Mouse (Mus musculus): ENCODE results near the gene Tomm40l.

GRCm38 (mm10) chr1:171193911-171194830 lies 28.1 kb downstream of the Tomm40l start:
- TF ChIP-seq CTCF (conservative IDR thresholded peaks at IDR 0.05; ENCODE audit: low read length) (no peak), NANOG (IDR thresholded peaks at IDR 0.05; ENCODE audit: borderline replicate concordance, low read length) (no peak)
